Mouse (Mus musculus) hindbrain, embryonic 11.5 days (tissue): ENCODE measurements at regions not wholly inside any gene's neighbourhood (a gene's known extent, or its start where the extent isn't known, plus 50 kb on each side); places are given as distances from the start of the nearest gene placed in this dataset.

Experiments
- ATAC-seq: fragments of 200-750 bp; cut with Nextera tagmentation; 2 replicates; pipeline ENCODE4 v1.8.0; 2017; ENCODE audit warnings: mild to moderate bottlenecking, moderate TSS enrichment, moderate library complexity; ENCODE audit not compliant: low FRiP score
- DNase-seq: peaks from one replicate; pipeline ENCODE4 v3.0.0-alpha.2; 2015; ENCODE audit warnings: low spot score
- H3K27ac ChIP-seq: fragments of 300-500 bp; sonication (generic); 2 replicates; pipeline ENCODE4 v1.5.1; 2014; ENCODE audit warnings: mild to moderate bottlenecking, low read depth, low read length
- H3K27me3 ChIP-seq: fragments of 300-500 bp; sonication (generic); 2 replicates; pipeline ENCODE4 v1.6.1; 2014; ENCODE audit warnings: mild to moderate bottlenecking, low read length, moderate library complexity, mixed read lengths; ENCODE audit not compliant: control insufficient read depth, insufficient read depth
- H3K36me3 ChIP-seq: fragments of 300-500 bp; sonication (generic); 2 replicates; pipeline ENCODE4 v1.6.1; 2014; ENCODE audit warnings: mild to moderate bottlenecking, low read length, moderate library complexity, mixed read lengths; ENCODE audit not compliant: control insufficient read depth, insufficient read depth
- H3K4me1 ChIP-seq: fragments of 300-500 bp; sonication (generic); replicated peaks from 2 replicates; pipeline ENCODE4 v1.6.1; 2014; ENCODE audit warnings: low read length, mixed read lengths; ENCODE audit not compliant: control insufficient read depth, insufficient read depth
- H3K4me2 ChIP-seq: fragments of 300-500 bp; sonication (generic); replicated peaks from 2 replicates; pipeline ENCODE4 v1.6.1; 2014; ENCODE audit warnings: mild to moderate bottlenecking, low read depth, low read length
- H3K4me3 ChIP-seq: fragments of 300-500 bp; sonication (generic); 2 replicates; pipeline ENCODE4 v1.5.1; 2014; ENCODE audit warnings: low read depth, low read length
- H3K9ac ChIP-seq: fragments of 300-500 bp; sonication (generic); 2 replicates; pipeline ENCODE4 v1.6.1; 2014; ENCODE audit warnings: low read depth, low read length
- H3K9me3 ChIP-seq: fragments of 300-500 bp; sonication (generic); 2 replicates; pipeline ENCODE4 v1.6.1; 2016; ENCODE audit warnings: low read length; ENCODE audit not compliant: control insufficient read depth
- WGBS: fragments of 180-500 bp; shearing (Covaris S2); extraction: QIAGEN DNeasy Blood & Tissue Kit; methylation state at CpG from one replicate; pipeline ENCODE4 v1.1.7; 2014; 5-methylcytosine and 5-hydroxymethylcytosine counted together

DNA sequence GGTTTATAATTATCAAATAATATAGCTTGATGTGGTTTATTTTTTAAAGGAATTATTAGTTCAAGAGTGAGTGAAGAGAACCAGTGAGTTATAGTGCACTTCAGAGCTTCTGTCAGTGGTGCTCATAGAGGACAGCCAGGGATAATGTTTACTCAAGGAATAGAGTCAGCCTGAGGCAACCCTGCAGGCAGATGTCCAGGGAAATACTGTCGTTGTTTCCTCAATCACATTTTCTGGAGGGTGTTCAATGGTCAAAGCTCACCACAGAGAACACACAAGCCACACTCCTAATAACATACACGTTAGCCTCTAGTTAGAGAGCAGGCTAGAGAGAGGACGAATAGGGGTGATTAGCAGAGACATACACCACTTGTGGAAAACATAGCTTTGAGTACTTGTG lies 184.0 kb downstream of the Sqor start:
- H3K9ac ChIP-seq: no peak overlapping the region
- no peaks in the 10 kb centered on the region for H3K4me1 ChIP-seq
- no peak overlapping the region for H3K27ac ChIP-seq
- ATAC-seq (no peak), DNase-seq (no peak)
- H3K36me3 ChIP-seq: no peaks in the 10 kb centered on the region
- no peak overlapping the region for H3K4me3 ChIP-seq
- no peaks in the 10 kb centered on the region for H3K27me3 ChIP-seq
- 87% methylated on average over 3 of the region's 3 CpGs for WGBS
- H3K9me3 ChIP-seq: no peaks in the 10 kb centered on the region
- no peak overlapping the region for H3K4me2 ChIP-seq

DNA sequence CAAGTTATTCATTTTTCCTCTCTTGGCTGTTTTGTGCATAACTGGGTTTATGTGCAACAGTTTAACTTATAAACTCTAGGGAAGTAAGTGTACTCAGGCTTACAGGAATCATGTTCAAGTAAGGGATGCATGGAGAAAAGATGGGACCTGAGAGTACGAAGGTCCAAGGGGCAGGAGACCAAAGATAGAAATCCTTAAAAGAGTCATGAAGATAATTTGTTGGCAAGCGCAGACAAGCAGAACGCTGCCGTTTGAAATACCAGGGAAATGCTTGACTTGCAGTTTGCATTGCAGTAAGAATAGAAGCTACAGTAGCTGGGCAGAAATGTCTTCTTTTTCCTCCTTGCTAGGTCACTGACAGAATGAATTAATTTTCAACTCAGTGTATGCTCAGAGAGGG lies 196.7 kb downstream of the Sqor start:
- DNase-seq: no peak
- H3K9me3 ChIP-seq: no peaks in the 10 kb centered on the region
- 88% methylated on average over 4 of the region's 4 CpGs for WGBS
- H3K36me3 ChIP-seq: no peaks in the 10 kb centered on the region
- H3K4me1 ChIP-seq: no peaks in the 10 kb centered on the region
- no peak overlapping the region for H3K27ac ChIP-seq
- H3K9ac ChIP-seq: no peak overlapping the region
- no peaks in the 10 kb centered on the region for H3K27me3 ChIP-seq
- ATAC-seq: no peak
- H3K4me3 ChIP-seq: no peak overlapping the region
- no peak overlapping the region for H3K4me2 ChIP-seq

DNA sequence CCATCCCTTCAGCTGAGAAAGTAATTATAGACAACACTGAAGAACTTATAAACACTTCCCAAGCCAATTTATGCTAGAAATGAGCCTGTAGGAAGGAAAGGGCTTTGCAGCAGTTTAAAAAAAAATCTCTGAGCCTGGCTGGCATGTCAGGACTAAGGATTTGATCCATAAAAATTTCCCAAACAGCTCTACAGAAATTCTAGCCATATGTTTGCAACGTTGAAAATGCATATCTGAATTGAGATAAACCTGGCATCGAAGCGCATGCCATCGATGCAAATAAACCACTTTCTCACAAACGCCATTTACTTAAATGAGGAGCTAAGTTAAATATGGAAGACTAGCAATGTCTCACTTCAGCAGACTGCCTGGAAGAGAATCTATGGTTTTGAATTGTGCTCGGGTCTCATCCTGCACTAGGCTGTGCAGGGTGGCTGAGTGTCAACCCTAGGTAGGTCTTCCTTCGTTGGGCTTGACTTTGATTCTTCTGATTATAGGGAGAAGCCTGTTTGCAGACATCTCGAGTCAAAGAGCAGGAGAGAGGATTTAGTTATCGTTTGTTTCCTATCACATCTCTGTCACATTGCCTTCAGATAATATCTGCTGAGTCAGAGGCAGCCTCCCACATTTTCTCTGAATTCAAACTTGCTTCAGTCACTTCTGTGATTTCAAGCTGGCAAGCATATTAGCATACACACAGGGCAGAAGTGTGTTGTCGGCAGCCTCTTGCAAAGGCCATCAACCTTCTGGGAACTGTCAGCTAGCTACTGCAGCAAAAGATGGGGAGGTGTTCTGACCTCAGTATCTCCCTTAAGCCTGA lies 204.0 kb downstream of the Sqor start:
- no peaks in the 10 kb centered on the region for H3K4me1 ChIP-seq
- ATAC-seq (no peak), DNase-seq (no peak)
- no peak overlapping the region for H3K4me3 ChIP-seq
- no peaks in the 10 kb centered on the region for H3K27me3 ChIP-seq
- no peaks in the 10 kb centered on the region for H3K36me3 ChIP-seq
- no peak overlapping the region for H3K9ac ChIP-seq
- 89% methylated on average over 10 of the region's 10 CpGs for WGBS
- H3K27ac ChIP-seq: no peak overlapping the region
- H3K4me2 ChIP-seq: no peak overlapping the region
- no peaks in the 10 kb centered on the region for H3K9me3 ChIP-seq
